Mouse (Mus musculus) hindbrain, embryonic 15.5 days (tissue): ENCODE data around the gene Tmbim7. TPM values are rescaled to one million over a fixed set of nuclear protein-coding genes. Genes with fewer than 3 reads are reported as not detected.

ENCODE experiments used
- ATAC-seq: fragments of 200-750 bp; cut with Nextera tagmentation; 2 replicates; pipeline ENCODE4 v1.8.0; 2017; ENCODE audit warnings: low read depth, moderate number of reproducible peaks, moderate TSS enrichment; ENCODE audit not compliant: low FRiP score
- H3K27ac ChIP-seq: fragments of 300-500 bp; sonication (generic); replicated peaks from 2 replicates; pipeline ENCODE4 v1.5.1; 2015; ENCODE audit warnings: mild to moderate bottlenecking, inconsistent platforms
- H3K27me3 ChIP-seq: fragments of 300-500 bp; sonication (generic); 2 replicates; pipeline ENCODE4 v1.6.1; 2015; ENCODE audit warnings: control low read depth, inconsistent platforms
- H3K36me3 ChIP-seq: fragments of 300-500 bp; sonication (generic); 2 replicates; pipeline ENCODE4 v1.6.1; 2015; ENCODE audit warnings: control low read depth, inconsistent platforms
- H3K4me1 ChIP-seq: fragments of 300-500 bp; sonication (generic); replicated peaks from 2 replicates; pipeline ENCODE4 v1.6.1; 2015; ENCODE audit warnings: control low read depth, inconsistent platforms
- H3K4me2 ChIP-seq: fragments of 300-500 bp; sonication (generic); 2 replicates; pipeline ENCODE4 v1.6.1; 2015; ENCODE audit warnings: moderate library complexity, mild to moderate bottlenecking, inconsistent platforms
- H3K4me3 ChIP-seq: fragments of 300-500 bp; sonication (generic); 2 replicates; pipeline ENCODE4 v1.5.1; 2015; ENCODE audit warnings: mild to moderate bottlenecking, inconsistent platforms
- H3K9ac ChIP-seq: fragments of 300-500 bp; sonication (generic); 2 replicates; pipeline ENCODE4 v1.6.1; 2015; ENCODE audit warnings: inconsistent platforms
- H3K9me3 ChIP-seq: fragments of 300-500 bp; sonication (generic); 2 replicates; pipeline ENCODE4 v1.6.1; 2016; ENCODE audit warnings: control low read depth, inconsistent platforms
- WGBS: fragments of 180-500 bp; shearing (Covaris S2); methylation state at CpG from one replicate; pipeline ENCODE4 v1.1.7; 2015; 5-methylcytosine and 5-hydroxymethylcytosine counted together
- polyA plus RNA-seq: library from polyadenylated mRNA; unstranded; fragments of >200 nt; fragmentation: Nextera tagmentation; extraction: Ambion mirVana; gene quantifications from 2 replicates; pipeline ENCODE4 v1.2.1, GENCODE M21; 2015

The Tmbim7 gene
- polyA plus RNA-seq, 1 experiment from 2014 or later, result not detected

DNA sequence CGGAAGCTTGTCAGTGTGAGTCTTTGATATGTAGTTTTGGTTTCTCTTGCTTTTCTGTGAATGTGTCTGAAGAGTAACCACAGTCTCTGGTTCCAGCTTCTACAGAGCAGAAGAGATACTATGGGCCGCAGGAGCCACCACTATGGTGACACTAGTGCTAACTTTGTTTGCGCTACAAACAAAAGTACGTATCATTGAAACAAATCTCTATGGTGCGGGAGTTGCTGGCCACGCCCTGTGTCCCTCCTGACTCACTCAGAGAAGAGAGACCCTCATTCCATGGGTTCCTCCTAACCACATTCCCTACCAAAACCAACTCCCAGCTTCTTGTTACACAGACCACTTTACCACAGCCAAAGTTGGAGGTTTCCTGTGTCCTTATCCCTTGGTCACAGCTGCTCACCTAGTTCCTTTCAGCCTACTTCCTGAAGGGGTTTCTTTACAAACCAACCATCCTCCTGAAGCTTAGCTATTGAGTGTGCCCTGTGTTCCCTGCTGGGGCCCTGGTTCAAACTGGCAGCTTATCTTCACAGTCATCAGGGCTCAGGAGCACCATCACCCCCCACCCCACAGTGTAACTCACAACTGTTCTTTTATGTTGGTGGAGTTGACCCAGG is 19.1 kb downstream of the Tmbim7 start:
- 92% methylated on average over 6 of the region's 6 CpGs for WGBS
- Histone ChIP-seq H3K9ac (no peak overlapping the region), H3K27me3 (no peaks in the 10 kb centered on the region), H3K9me3 (no peaks in the 10 kb centered on the region), H3K4me2 (no peak overlapping the region), H3K27ac (no peak overlapping the region), H3K36me3 (no peaks in the 10 kb centered on the region), H3K4me3 (no peak overlapping the region), H3K4me1 (no peaks in the 10 kb centered on the region)
- ATAC-seq, result no peak

DNA sequence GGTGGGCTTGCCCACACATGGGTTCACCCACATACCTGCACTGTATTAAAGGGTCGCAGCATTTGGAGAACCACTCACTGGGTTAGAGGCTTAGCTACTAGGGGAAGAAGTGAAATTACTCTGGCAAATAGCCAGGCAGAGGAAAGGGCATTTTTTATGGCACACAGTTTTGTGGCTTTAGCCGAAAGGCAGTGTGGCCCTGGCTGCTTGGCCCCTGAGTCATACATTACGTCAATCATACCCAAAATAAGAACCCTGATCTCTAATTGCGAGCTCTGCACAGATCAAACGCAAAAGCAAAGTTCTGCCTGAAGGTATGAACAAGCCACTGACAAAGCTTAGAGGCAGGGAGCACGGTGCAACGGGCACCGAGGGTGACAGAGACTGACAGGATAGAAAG is 37.3 kb downstream of the Tmbim7 start:
- no peak for ATAC-seq
- 93% methylated on average over 8 of the region's 8 CpGs for WGBS
- Histone ChIP-seq H3K27ac (no peak overlapping the region), H3K4me3 (no peak overlapping the region), H3K27me3 (no peaks in the 10 kb centered on the region), H3K36me3 (peaks cover 29% of the 10 kb centered on the region), H3K4me2 (no peak overlapping the region), H3K9ac (no peak overlapping the region), H3K4me1 (no peaks in the 10 kb centered on the region), H3K9me3 (no peaks in the 10 kb centered on the region)

DNA sequence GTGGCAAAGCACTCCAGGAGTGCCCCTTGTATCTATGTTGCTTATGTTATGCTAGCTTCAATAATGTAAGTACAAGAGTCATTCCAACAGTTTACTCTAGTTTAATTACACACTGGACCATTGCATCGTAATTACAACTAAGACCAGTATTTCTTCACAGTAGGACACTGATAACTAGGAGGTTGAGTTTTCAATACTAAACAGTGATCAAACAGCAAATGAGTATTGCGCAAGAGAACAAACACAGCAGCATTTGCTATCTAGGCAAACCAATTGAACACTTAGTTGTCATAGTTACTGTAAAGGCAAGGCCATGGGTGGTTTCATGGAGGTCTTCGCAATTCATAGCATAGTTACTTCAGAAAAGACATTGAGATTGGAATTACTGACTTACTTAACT is 40.3 kb downstream of the Tmbim7 start:
- Histone ChIP-seq H3K27ac (no peak overlapping the region), H3K4me2 (no peak overlapping the region), H3K9ac (no peak overlapping the region), H3K4me1 (no peaks in the 10 kb centered on the region), H3K36me3 (peaks cover 47% of the 10 kb centered on the region), H3K27me3 (no peaks in the 10 kb centered on the region), H3K4me3 (no peak overlapping the region), H3K9me3 (no peaks in the 10 kb centered on the region)
- WGBS, result 97% methylated on average over 3 of the region's 3 CpGs
- ATAC-seq, result no peak

DNA sequence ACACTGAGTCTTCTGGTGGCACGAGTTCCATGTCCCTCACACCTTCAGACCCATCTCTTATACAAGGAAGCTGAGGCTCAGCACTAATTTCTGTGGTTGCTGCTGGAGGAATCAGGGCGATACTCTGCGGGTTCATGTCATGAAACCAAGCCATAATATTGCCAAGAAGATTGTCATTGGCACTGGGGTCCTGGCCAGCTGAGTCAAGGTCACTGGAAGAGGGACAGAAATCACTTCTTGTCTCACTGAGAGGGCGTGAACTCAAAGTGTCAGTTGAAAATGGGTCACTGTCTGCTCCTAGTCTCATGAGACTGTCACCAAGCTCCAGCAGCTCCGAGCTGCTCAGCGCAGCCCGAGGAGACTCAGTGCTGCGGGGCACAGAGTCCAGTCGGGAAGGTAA is 42.0 kb downstream of the Tmbim7 start:
- Histone ChIP-seq H3K36me3 (peaks cover 56% of the 10 kb centered on the region), H3K27ac (no peak overlapping the region), H3K4me3 (no peak overlapping the region), H3K4me1 (no peaks in the 10 kb centered on the region), H3K9ac (no peak overlapping the region), H3K9me3 (no peaks in the 10 kb centered on the region), H3K4me2 (no peak overlapping the region), H3K27me3 (no peaks in the 10 kb centered on the region)
- WGBS, result 94% methylated on average over 9 of the region's 9 CpGs
- no peak for ATAC-seq

DNA sequence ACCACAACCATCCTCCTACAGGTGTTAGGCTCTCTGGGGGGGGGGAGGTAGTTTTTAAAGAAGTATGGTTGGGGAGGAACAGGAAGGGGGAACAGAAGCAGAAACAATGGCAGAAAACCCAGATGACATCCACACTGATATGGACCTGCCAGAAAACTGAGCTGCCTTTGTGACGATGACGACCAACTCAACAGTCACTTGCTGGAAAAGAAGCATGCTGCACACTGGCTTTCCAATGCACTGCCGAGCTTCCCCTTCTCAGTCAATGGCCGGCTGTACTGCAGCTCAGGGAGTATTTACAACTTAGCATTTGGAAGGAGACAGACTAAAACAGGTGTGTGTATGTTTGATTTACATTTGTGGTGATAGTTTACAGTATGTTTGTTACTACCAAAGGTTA is 44.2 kb downstream of the Tmbim7 start:
- 95% methylated on average over 4 of the region's 4 CpGs for WGBS
- no peaks in the 10 kb centered on the region for H3K4me1 ChIP-seq
- H3K9me3 ChIP-seq, result no peaks in the 10 kb centered on the region
- no peaks in the 10 kb centered on the region for H3K27me3 ChIP-seq
- no peak overlapping the region for H3K9ac ChIP-seq
- peaks cover 58% of the 10 kb centered on the region for H3K36me3 ChIP-seq
- no peak overlapping the region for H3K27ac ChIP-seq
- ATAC-seq, result no peak
- H3K4me2 ChIP-seq, result no peak overlapping the region
- H3K4me3 ChIP-seq, result no peak overlapping the region

DNA sequence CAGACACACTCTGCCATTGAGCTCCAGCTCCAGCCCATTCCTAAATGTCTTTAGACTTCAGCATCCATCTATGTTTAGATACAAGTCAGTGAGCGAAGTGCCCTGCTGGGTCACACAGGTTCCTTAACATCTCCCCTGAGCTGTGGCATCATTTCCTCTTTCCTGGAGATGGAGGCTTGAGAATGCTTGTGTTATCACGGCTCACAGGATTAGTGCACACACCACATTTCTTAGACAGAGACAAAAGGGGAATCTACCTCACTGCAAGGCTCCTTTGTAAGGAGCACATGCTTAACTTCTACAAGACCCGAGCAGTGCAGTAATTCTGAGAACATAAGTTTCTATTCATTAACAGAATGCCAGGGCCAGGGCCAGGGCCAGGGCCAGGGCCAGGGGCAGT is 45.0 kb downstream of the Tmbim7 start:
- 89% methylated on average over 3 of the region's 3 CpGs for WGBS
- Histone ChIP-seq H3K4me2 (no peak overlapping the region), H3K9me3 (no peaks in the 10 kb centered on the region), H3K4me1 (no peaks in the 10 kb centered on the region), H3K27ac (no peak overlapping the region), H3K36me3 (peaks cover 66% of the 10 kb centered on the region), H3K9ac (no peak overlapping the region), H3K27me3 (no peaks in the 10 kb centered on the region), H3K4me3 (no peak overlapping the region)
- no peak for ATAC-seq

DNA sequence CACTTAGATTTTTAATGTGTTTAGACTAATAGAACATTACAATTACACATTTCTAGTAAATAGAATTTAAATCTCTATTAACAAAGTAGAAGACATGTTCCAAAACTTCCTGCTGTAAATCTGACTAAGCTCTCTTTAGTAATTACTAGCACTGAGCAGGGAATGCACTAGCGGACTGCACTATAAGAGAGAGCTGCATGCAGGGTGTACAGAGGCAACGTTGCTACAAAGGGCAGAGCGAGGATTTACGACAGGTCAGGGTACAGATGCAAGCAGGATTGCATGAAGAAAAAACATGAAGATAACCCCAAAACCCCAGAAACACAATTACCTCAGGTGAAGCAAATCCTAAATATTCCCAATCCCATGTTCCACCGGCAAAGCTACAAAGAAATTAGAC is 49.0 kb downstream of the Tmbim7 start:
- no peak overlapping the region for H3K27ac ChIP-seq
- H3K27me3 ChIP-seq, result no peaks in the 10 kb centered on the region
- no peak overlapping the region for H3K4me2 ChIP-seq
- H3K9me3 ChIP-seq, result no peaks in the 10 kb centered on the region
- ATAC-seq, result no peak
- H3K4me1 ChIP-seq, result no peaks in the 10 kb centered on the region
- WGBS, result 96% methylated on average over 5 of the region's 5 CpGs
- no peak overlapping the region for H3K9ac ChIP-seq
- H3K4me3 ChIP-seq, result no peak overlapping the region
- H3K36me3 ChIP-seq, result peaks cover 49% of the 10 kb centered on the region

DNA sequence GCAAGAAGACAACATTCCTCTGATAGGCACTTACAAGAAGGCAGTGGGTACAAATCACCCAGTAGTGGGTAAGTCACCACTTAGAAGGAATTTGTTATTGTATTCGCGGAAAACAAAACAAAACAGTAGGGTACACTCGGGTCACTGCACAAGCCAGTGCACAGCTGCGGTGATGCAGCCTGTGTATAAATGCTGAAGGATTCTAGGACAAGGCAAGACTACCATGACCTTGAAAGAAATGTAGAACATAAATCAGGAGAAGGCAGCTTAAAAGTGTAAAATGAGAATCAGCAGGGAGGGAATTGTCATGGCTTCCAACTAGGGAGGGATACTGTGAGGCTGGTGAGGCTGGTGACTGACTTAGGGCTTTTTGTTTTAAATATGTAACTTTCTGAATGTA is 51.2 kb downstream of the Tmbim7 start:
- no peaks in the 10 kb centered on the region for H3K4me1 ChIP-seq
- ATAC-seq, result no peak
- H3K4me3 ChIP-seq, result no peak overlapping the region
- H3K9me3 ChIP-seq, result no peaks in the 10 kb centered on the region
- H3K9ac ChIP-seq, result no peak overlapping the region
- H3K27ac ChIP-seq, result no peak overlapping the region
- 66% methylated on average over 4 of the region's 4 CpGs for WGBS
- H3K27me3 ChIP-seq, result no peaks in the 10 kb centered on the region
- peaks cover 51% of the 10 kb centered on the region for H3K36me3 ChIP-seq
- H3K4me2 ChIP-seq, result no peak overlapping the region

DNA sequence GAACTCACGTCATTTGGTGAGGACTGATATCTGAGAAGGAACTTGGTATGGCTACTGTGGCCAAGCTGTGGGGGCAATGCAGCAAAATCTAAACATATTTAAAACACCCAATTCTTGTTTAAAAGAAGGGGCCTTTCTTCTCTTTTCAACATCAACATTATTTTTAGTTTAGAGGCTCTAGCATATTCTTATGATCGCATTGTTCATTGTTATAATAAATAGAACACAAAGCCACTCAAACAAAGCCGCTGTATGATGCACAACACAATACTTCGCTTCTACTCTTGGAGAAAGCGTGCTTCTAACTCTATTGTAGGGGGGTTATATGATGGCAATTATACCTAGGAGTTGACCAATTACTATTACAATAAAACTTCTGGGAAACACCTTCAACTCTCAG is 64.8 kb downstream of the Tmbim7 start:
- Histone ChIP-seq H3K4me1 (no peaks in the 10 kb centered on the region), H3K27me3 (no peaks in the 10 kb centered on the region), H3K9me3 (no peaks in the 10 kb centered on the region), H3K4me2 (no peak overlapping the region), H3K9ac (no peak overlapping the region), H3K27ac (no peak overlapping the region), H3K36me3 (peaks cover 41% of the 10 kb centered on the region), H3K4me3 (no peak overlapping the region)
- WGBS, result 97% methylated on average over 5 of the region's 5 CpGs
- ATAC-seq, result no peak

DNA sequence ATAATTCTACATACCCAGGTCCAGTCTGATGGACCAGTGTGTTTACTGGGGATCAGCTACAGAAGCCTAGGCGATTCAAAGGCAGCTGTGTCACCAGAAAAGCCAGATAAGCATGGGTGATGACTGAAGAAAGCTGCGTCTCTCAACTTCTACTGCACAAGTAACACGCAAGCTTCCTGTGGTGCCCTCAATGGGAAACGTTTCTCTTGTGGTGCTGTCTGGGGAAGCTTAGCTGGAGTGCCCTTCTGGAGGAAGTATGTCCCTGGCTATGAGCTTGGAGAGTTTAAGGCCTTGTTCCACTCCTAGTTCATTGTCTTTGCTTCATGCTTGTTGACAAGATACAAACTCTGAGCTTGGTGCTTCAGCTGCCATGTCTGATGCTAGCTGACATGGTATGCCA is 68.4 kb downstream of the Tmbim7 start:
- H3K9ac ChIP-seq, result no peak overlapping the region
- no peak overlapping the region for H3K4me2 ChIP-seq
- ATAC-seq, result no peak
- no peaks in the 10 kb centered on the region for H3K4me1 ChIP-seq
- H3K36me3 ChIP-seq, result peaks cover 52% of the 10 kb centered on the region
- no peaks in the 10 kb centered on the region for H3K27me3 ChIP-seq
- 94% methylated on average over 4 of the region's 4 CpGs for WGBS
- no peak overlapping the region for H3K27ac ChIP-seq
- no peaks in the 10 kb centered on the region for H3K9me3 ChIP-seq
- no peak overlapping the region for H3K4me3 ChIP-seq

DNA sequence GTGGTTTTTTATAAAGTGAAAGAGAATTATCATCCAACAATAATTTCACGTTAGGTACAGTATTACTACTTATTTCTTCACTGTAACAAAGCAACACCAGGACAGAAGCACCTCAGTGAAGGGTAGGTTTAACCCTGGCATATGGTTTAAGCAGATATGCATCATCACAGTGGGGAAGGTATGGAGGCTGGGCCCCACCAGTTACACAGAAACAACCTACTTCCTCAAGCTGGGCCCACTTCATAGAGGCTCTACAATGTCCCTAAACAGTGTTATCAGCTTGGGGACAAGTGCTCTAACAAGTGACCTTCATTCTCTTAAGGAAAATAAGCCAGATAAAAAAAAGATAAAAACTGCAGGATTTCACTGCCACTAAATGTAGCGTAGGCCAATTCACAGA is 71.9 kb downstream of the Tmbim7 start:
- no peak for ATAC-seq
- 94% methylated on average over 2 of the region's 2 CpGs for WGBS
- no peaks in the 10 kb centered on the region for H3K4me1 ChIP-seq

DNA sequence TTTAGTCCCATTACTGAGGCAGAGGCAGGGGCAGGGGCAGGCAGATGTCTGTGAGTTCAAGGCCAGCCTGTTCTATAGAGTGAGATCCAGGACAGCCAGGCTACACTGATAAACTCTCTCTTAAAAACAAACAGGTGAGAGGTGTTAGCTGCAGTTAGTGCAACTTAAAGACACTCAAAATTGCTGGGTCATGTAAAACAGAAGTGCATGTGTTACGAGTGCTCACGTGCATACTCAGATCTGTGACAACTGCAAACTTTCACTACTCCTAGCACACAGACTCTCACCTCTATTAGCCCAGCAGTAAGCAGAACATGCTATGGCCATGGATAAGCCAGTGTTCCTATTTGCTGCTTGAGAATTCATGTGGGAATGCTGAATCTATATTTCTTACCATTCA is 72.4 kb downstream of the Tmbim7 start:
- H3K4me2 ChIP-seq, result no peak overlapping the region
- no peak for ATAC-seq
- H3K27me3 ChIP-seq, result no peaks in the 10 kb centered on the region
- H3K9me3 ChIP-seq, result no peaks in the 10 kb centered on the region
- WGBS, result 94% methylated on average over 2 of the region's 2 CpGs
- H3K9ac ChIP-seq, result no peak overlapping the region
- peaks cover 53% of the 10 kb centered on the region for H3K36me3 ChIP-seq
- H3K4me1 ChIP-seq, result no peaks in the 10 kb centered on the region
- no peak overlapping the region for H3K27ac ChIP-seq
- no peak overlapping the region for H3K4me3 ChIP-seq

More for the DNA sequence above, 71.9 kb downstream of the Tmbim7 start:
- Histone ChIP-seq H3K4me3 (no peak overlapping the region), H3K27ac (no peak overlapping the region), H3K36me3 (peaks cover 52% of the 10 kb centered on the region), H3K4me2 (no peak overlapping the region), H3K27me3 (no peaks in the 10 kb centered on the region), H3K9ac (no peak overlapping the region), H3K9me3 (no peaks in the 10 kb centered on the region)

DNA sequence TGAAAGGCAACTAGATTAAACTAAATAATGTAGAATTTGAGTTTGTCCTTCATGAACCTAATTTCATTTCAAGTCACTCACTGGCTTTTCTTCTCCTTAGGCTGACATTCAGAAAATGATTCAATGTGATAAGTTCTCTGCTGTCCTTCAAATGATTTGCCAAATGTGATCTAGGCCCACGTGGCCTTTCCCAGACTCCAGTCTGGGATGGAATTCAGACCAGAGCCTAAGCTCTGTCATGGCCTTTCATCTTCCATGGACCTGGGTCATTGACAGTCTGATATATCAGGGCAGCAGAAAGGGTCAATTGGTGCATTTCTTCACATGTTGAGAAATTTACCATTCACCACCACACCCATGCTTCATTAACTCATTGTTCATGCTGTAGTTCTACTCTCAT is 74.5 kb downstream of the Tmbim7 start:
- H3K27me3 ChIP-seq, result no peaks in the 10 kb centered on the region
- WGBS, result 89% methylated on average over 1 of the region's 1 CpGs
- no peak overlapping the region for H3K27ac ChIP-seq
- no peaks in the 10 kb centered on the region for H3K9me3 ChIP-seq
- no peak for ATAC-seq
- H3K36me3 ChIP-seq, result peaks cover 42% of the 10 kb centered on the region
- H3K4me3 ChIP-seq, result no peak overlapping the region
- no peak overlapping the region for H3K9ac ChIP-seq
- no peaks in the 10 kb centered on the region for H3K4me1 ChIP-seq
- no peak overlapping the region for H3K4me2 ChIP-seq
